Mouse (Mus musculus): ENCODE data around the gene Brsk2.

Brsk2 gene

GRCm38 (mm10) chr7:141955565-141956173 lies 6.1 kb downstream of the Brsk2 start:
- DNase-seq (ENCODE audit: low spot score in 2 of 2): peak; percentile 46 to 52

- DNase-seq (ENCODE audit: low spot score in 2 of 2): peak; percentile 53 to 76
Observed at GRCm38 (mm10) chr7:141956174-141956566, 6.6 kb downstream of the Brsk2 start.

- DNase-seq (ENCODE audit: low spot score in 2 of 2): peak in 1 of 2 experiments; percentile 41
Observed at GRCm38 (mm10) chr7:141957524-141958051, 8.0 kb downstream of the Brsk2 start.

GRCm38 (mm10) chr7:141958211-141958610 lies 8.7 kb downstream of the Brsk2 start:
- DNase-seq (ENCODE audit: low spot score in 2 of 2): no peak

- DNase-seq (ENCODE audit: low spot score in 2 of 2): no peak
Observed at GRCm38 (mm10) chr7:141959133-141959532, 9.6 kb downstream of the Brsk2 start.

- DNase-seq (ENCODE audit: low spot score in 2 of 2): no peak
Observed at GRCm38 (mm10) chr7:141960926-141961325, 11.4 kb downstream of the Brsk2 start.

- peak in 1 of 2 experiments; percentile 69 for DNase-seq (ENCODE audit: low spot score in 2 of 2)
Observed at GRCm38 (mm10) chr7:141961491-141961890, 11.9 kb downstream of the Brsk2 start.

- peak in 1 of 2 experiments; percentile 34 for DNase-seq (ENCODE audit: low spot score in 2 of 2)
Observed at GRCm38 (mm10) chr7:141962521-141962920, 13.0 kb downstream of the Brsk2 start.

- DNase-seq (ENCODE audit: low spot score in 2 of 2): no peak
Observed at GRCm38 (mm10) chr7:141966281-141966680, 16.7 kb downstream of the Brsk2 start.

- DNase-seq (ENCODE audit: low spot score in 2 of 2): peak; percentile 40 to 62
Observed at GRCm38 (mm10) chr7:141972831-141973619, 23.5 kb downstream of the Brsk2 start.

- no peak for DNase-seq (ENCODE audit: low spot score in 2 of 2)
Observed at GRCm38 (mm10) chr7:141978003-141978402, 28.5 kb downstream of the Brsk2 start.

GRCm38 (mm10) chr7:141979247-141979646 lies 29.7 kb downstream of the Brsk2 start:
- no peak for DNase-seq (ENCODE audit: low spot score in 2 of 2)

- DNase-seq (ENCODE audit: low spot score in 2 of 2): no peak
Observed at GRCm38 (mm10) chr7:141981237-141981636, 31.7 kb downstream of the Brsk2 start.

GRCm38 (mm10) chr7:141988314-141988806 lies 38.8 kb downstream of the Brsk2 start:
- DNase-seq (ENCODE audit: low spot score in 2 of 2): no peak

- DNase-seq (ENCODE audit: low spot score in 2 of 2): no peak
Observed at GRCm38 (mm10) chr7:141991183-141991582, 41.6 kb downstream of the Brsk2 start.

GRCm38 (mm10) chr7:141994121-141994520 lies 44.6 kb downstream of the Brsk2 start:
- DNase-seq (ENCODE audit: low spot score in 2 of 2): no peak

- no peak for DNase-seq (ENCODE audit: low spot score in 2 of 2)
Observed at GRCm38 (mm10) chr7:142000661-142001060, 51.1 kb downstream of the Brsk2 start.

GRCm38 (mm10) chr7:142001597-142002340 lies 52.2 kb downstream of the Brsk2 start:
- peak in 1 of 2 experiments; percentile 44 for DNase-seq (ENCODE audit: low spot score in 2 of 2)

GRCm38 (mm10) chr7:142016562-142016961 lies 67.0 kb downstream of the Brsk2 start:
- no peak for DNase-seq (ENCODE audit: low spot score in 2 of 2)

- DNase-seq (ENCODE audit: low spot score in 2 of 2): no peak
Observed at GRCm38 (mm10) chr7:142019699-142020098, 70.1 kb downstream of the Brsk2 start.

- DNase-seq (ENCODE audit: low spot score in 2 of 2): no peak
Observed at GRCm38 (mm10) chr7:142020827-142021226, 71.3 kb downstream of the Brsk2 start.

- no peak for DNase-seq (ENCODE audit: low spot score in 2 of 2)
Observed at GRCm38 (mm10) chr7:142025196-142025595, 75.6 kb downstream of the Brsk2 start.

All from right cerebral cortex, postnatal 36 days (tissue).